Mouse (Mus musculus) CH12.LX (cell line): Measurements from ENCODE around the gene Lhpp. TPM values are rescaled to one million over a fixed set of nuclear protein-coding genes. Genes with fewer than 3 reads are reported as not detected.

Experiments
- DNase-seq: peaks from one replicate; pipeline ENCODE4 v3.0.0-alpha.2; 2013; ENCODE audit errors: extremely low read depth
- H3K27ac ChIP-seq: 2 replicates; pipeline ENCODE4 v1.5.1; 2012; ENCODE audit warnings: low read depth, mild to moderate bottlenecking, control low read depth, moderate library complexity; ENCODE audit not compliant: insufficient read depth
- H3K27me3 ChIP-seq: replicated peaks from 2 replicates; pipeline ENCODE3; 2012; ENCODE audit warnings: inconsistent platforms
- H3K36me3 ChIP-seq, 2 experiments: replicated peaks in 1 of 2; 2 replicates each; pipeline versions ENCODE3 to v1.6.1; 2012; ENCODE audit warnings: inconsistent platforms in 1 of 2, low read length in 1 of 2, mild to moderate bottlenecking in 1 of 2, mixed read lengths in 1 of 2, moderate library complexity in 1 of 2; ENCODE audit not compliant: control insufficient read depth in 1 of 2, insufficient read depth in 1 of 2
- H3K4me1 ChIP-seq, 2 experiments: 2 replicates each; pipeline ENCODE4 v1.6.1; 2012; ENCODE audit warnings: inconsistent platforms in 1 of 2, moderate library complexity in 1 of 2; ENCODE audit not compliant: insufficient read depth in 2 of 2, control insufficient read depth in 1 of 2
- H3K4me2 ChIP-seq: 2 replicates; pipeline ENCODE4 v1.6.1; 2012; ENCODE audit warnings: low read depth, mild to moderate bottlenecking, control low read depth; ENCODE audit not compliant: poor library complexity, insufficient read depth, severe bottlenecking
- H3K4me3 ChIP-seq, 3 experiments: fragments of 150-350 bp in 1 of 3; sonication (generic) in 1 of 3; replicated peaks in 1 of 3; 2 replicates each; pipeline versions ENCODE3 to v1.5.1; 2011 to 2012; ENCODE audit warnings: low read depth in 2 of 3, low read length in 2 of 3, mild to moderate bottlenecking in 2 of 3, moderate library complexity in 2 of 3, control low read depth in 1 of 3, improper control_type of control experiment in 1 of 3, inconsistent platforms in 1 of 3, mixed read lengths in 1 of 3; ENCODE audit not compliant: poor library complexity in 1 of 3
- H3K79me2 ChIP-seq: replicated peaks from 2 replicates; pipeline ENCODE4 v1.6.1; 2012; ENCODE audit warnings: mild to moderate bottlenecking, moderate library complexity; ENCODE audit not compliant: control insufficient read depth, poor library complexity, insufficient read depth, severe bottlenecking; ENCODE audit errors: extremely low read depth
- H3K9ac ChIP-seq: 2 replicates; pipeline ENCODE4 v1.6.1; 2012; ENCODE audit warnings: low read depth, mild to moderate bottlenecking, control low read depth, moderate library complexity; ENCODE audit not compliant: insufficient read depth
- H3K9me3 ChIP-seq: replicated peaks from 2 replicates; pipeline ENCODE3; 2012; ENCODE audit warnings: low read length, inconsistent platforms, mixed read lengths
- BHLHE40 ChIP-seq: IDR thresholded peaks from 2 replicates; pipeline ENCODE4 v1.6.1; 2011; ENCODE audit warnings: mild to moderate bottlenecking, low read depth, low read length, improper control_type of control experiment
- CTCF ChIP-seq, 2 experiments: IDR thresholded peaks in 1 of 2; conservative IDR thresholded peaks in 1 of 2; 2 replicates each; pipeline ENCODE4 v1.5.1; 2011 to 2012; ENCODE audit warnings: low read depth in 2 of 2, low read length in 2 of 2, improper control_type of control experiment in 1 of 2, inconsistent platforms in 1 of 2, mild to moderate bottlenecking in 1 of 2, moderate library complexity in 1 of 2
- ELF1 ChIP-seq: IDR thresholded peaks from 2 replicates; pipeline ENCODE4 v1.6.1; 2014; ENCODE audit warnings: low read depth, mild to moderate bottlenecking, inconsistent platforms, low read length, improper control_type of control experiment
- EP300 ChIP-seq: IDR thresholded peaks from 2 replicates; pipeline ENCODE4 v1.6.1; 2011; ENCODE audit warnings: low read length, improper control_type of control experiment
- ETS1 ChIP-seq: conservative IDR thresholded peaks from 2 replicates; pipeline ENCODE4 v1.6.1; 2012; ENCODE audit warnings: low read depth, mild to moderate bottlenecking, inconsistent platforms, low read length, improper control_type of control experiment, moderate library complexity
- GABPA ChIP-seq: IDR thresholded peaks from 2 replicates; pipeline ENCODE4 v1.6.1; 2012; ENCODE audit warnings: low read depth, low read length, improper control_type of control experiment, inconsistent platforms; ENCODE audit not compliant: insufficient replicate concordance
- IRF4 ChIP-seq: IDR thresholded peaks from 2 replicates; pipeline ENCODE4 v1.6.1; 2014; ENCODE audit warnings: low read depth, mild to moderate bottlenecking, inconsistent platforms, low read length, improper control_type of control experiment
- JUN ChIP-seq: IDR thresholded peaks from 2 replicates; pipeline ENCODE4 v1.6.1; 2011; ENCODE audit warnings: low read depth, mild to moderate bottlenecking, low read length, improper control_type of control experiment, moderate library complexity; ENCODE audit not compliant: insufficient read depth
- MAZ ChIP-seq: IDR thresholded peaks from 2 replicates; pipeline ENCODE4 v1.6.1; 2012; ENCODE audit warnings: low read depth, mild to moderate bottlenecking, inconsistent platforms, low read length, improper control_type of control experiment, moderate library complexity
- MEF2A ChIP-seq: IDR thresholded peaks from 2 replicates; pipeline ENCODE4 v1.6.1; 2014; ENCODE audit warnings: low read depth, mild to moderate bottlenecking, inconsistent platforms, low read length, improper control_type of control experiment, borderline replicate concordance
- POLR2A ChIP-seq: IDR thresholded peaks from 2 replicates; pipeline ENCODE4 v1.6.1; 2011; ENCODE audit warnings: low read depth, mild to moderate bottlenecking, improper control_type of control experiment, low read length
- RAD21 ChIP-seq: IDR thresholded peaks from 2 replicates; pipeline ENCODE4 v1.6.1; 2011; ENCODE audit warnings: low read depth, mild to moderate bottlenecking, low read length, improper control_type of control experiment, moderate library complexity
- TBP ChIP-seq: conservative IDR thresholded peaks from 2 replicates; pipeline ENCODE4 v1.6.1; 2011; ENCODE audit warnings: low read depth, low read length, improper control_type of control experiment
- TCF12 ChIP-seq: IDR thresholded peaks from 2 replicates; pipeline ENCODE4 v1.6.1; 2014; ENCODE audit warnings: low read depth, mild to moderate bottlenecking, inconsistent platforms, low read length, improper control_type of control experiment
- UBTF ChIP-seq: IDR thresholded peaks from 2 replicates; pipeline ENCODE4 v1.6.1; 2012; ENCODE audit warnings: low read depth, mild to moderate bottlenecking, inconsistent platforms, low read length, improper control_type of control experiment, moderate library complexity
- ZC3H11A ChIP-seq: IDR thresholded peaks from 2 replicates; pipeline ENCODE4 v1.6.1; 2012; ENCODE audit warnings: low read depth, mild to moderate bottlenecking, inconsistent platforms, low read length, improper control_type of control experiment
- ZMIZ1 ChIP-seq: IDR thresholded peaks from 2 replicates; pipeline ENCODE4 v1.6.1; 2012; ENCODE audit warnings: low read depth, mild to moderate bottlenecking, inconsistent platforms, low read length, improper control_type of control experiment
- dilution Hi-C: fragments of 300-500 bp; cut with MboI; formaldehyde crosslinking; loops from 2 replicates; pipeline ENCODE4 v1.14.3; 2020; ENCODE audit warnings: low sequenced_read_pairs; ENCODE audit not compliant: extremely low pct_unique_long_range_greater_than_20kb, extremely low pct_ligation_motif_present
- in situ Hi-C: fragments of 300-500 bp; cut with MboI; formaldehyde crosslinking; loops from 3 replicates; pipeline ENCODE4 v1.14.3; 2019; ENCODE audit warnings: low sequenced_read_pairs, low pct_ligation_motif_present, low pct_unique_long_range_greater_than_20kb, mixed read lengths
- polyA plus RNA-seq: library from polyadenylated mRNA; unstranded; fragments of >175 nt; gene quantifications from 2 replicates; pipeline ENCODE4 v1.2.1, GENCODE M21; 2012; ENCODE audit warnings: low read depth; ENCODE audit not compliant: insufficient read length
- total RNA-seq, 2 experiments: library from RNA; depleted of rRNA; stranded (reverse); fragments of 300-350 nt in 1 of 2; fragments of >200 nt in 1 of 2; gene quantifications; 2 replicates each; pipeline ENCODE4 v1.2.3; 2012 to 2014

The Lhpp gene
- total and polyA plus RNA-seq, 3 experiments: 7.8 to 15.4 (median 14.6) TPM

DNA sequence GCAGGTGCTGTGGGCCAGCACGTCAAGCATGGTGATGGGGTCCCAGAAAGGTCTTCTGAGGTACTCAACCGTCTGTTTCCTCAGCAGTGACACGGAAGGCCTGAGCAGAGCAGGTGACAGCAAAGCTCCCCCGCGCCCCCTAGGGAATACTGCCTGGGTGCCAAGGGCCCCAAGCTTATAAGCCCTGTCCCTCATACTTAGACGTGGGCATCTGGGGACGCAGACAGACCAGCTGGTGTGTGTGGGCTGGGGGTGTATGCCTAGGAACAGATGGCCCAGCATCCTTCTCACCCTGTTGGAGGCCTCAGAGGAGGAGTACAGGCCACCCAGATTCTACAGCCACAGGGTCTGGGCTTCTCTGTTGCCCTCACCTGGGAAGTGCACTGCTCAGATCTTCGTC is 110.1 kb downstream of the Lhpp start:
- Histone ChIP-seq H3K9ac (peak overlapping the region; percentile 58), H3K4me1 (peaks cover 46 to 82% of the 10 kb centered on the region in 2 experiments), H3K4me2 (peak overlapping the region; percentile 68), H3K4me3 (peak overlapping the region; percentile 21 to 49 (median 43)), H3K27me3 (no peaks in the 10 kb centered on the region), H3K27ac (peak overlapping the region; percentile 80), H3K79me2 (no peaks in the 10 kb centered on the region), H3K9me3 (no peaks in the 10 kb centered on the region), H3K36me3 (peaks cover 7 to 41% of the 10 kb centered on the region in 2 experiments)
- no peak for TF ChIP-seq ZC3H11A
- TF ChIP-seq MAZ: no peak
- TF ChIP-seq TBP: no peak
- no peak for TF ChIP-seq JUN
- TF ChIP-seq UBTF: no peak
- 0 out of 2 replicates have a peak, but pooled peaks have one; percentile 33 for TF ChIP-seq EP300
- peak; percentile 1; the same call in 1 of the 2 replicates for TF ChIP-seq RAD21
- TF ChIP-seq BHLHE40: peak; percentile 68; the same call in 1 of the 2 replicates
- peak; percentile 94 for TF ChIP-seq TCF12
- TF ChIP-seq ZMIZ1: no peak
- peak in 1 of 2 experiments; percentile 35; a peak in 1 of 4 replicates for TF ChIP-seq CTCF (conservative IDR thresholded peaks at IDR 0.05 in 1 of 2, IDR thresholded peaks at IDR 0.05 in 1 of 2; ENCODE audit: low read depth in 2 of 2, low read length in 2 of 2)
- TF ChIP-seq MEF2A: 0 out of 2 replicates have a peak, but pooled peaks have one; percentile 37
- peak; percentile 46; the same call in 1 of the 2 replicates for TF ChIP-seq IRF4
- no peak; the same call in 1 of the 2 replicates for TF ChIP-seq POLR2A
- TF ChIP-seq ELF1: no peak
- TF ChIP-seq ETS1: peak; percentile 81
- dilution Hi-C loops (no loop called here), in situ Hi-C loops (no loop called here)
- DNase-seq: peak; percentile 87

DNA sequence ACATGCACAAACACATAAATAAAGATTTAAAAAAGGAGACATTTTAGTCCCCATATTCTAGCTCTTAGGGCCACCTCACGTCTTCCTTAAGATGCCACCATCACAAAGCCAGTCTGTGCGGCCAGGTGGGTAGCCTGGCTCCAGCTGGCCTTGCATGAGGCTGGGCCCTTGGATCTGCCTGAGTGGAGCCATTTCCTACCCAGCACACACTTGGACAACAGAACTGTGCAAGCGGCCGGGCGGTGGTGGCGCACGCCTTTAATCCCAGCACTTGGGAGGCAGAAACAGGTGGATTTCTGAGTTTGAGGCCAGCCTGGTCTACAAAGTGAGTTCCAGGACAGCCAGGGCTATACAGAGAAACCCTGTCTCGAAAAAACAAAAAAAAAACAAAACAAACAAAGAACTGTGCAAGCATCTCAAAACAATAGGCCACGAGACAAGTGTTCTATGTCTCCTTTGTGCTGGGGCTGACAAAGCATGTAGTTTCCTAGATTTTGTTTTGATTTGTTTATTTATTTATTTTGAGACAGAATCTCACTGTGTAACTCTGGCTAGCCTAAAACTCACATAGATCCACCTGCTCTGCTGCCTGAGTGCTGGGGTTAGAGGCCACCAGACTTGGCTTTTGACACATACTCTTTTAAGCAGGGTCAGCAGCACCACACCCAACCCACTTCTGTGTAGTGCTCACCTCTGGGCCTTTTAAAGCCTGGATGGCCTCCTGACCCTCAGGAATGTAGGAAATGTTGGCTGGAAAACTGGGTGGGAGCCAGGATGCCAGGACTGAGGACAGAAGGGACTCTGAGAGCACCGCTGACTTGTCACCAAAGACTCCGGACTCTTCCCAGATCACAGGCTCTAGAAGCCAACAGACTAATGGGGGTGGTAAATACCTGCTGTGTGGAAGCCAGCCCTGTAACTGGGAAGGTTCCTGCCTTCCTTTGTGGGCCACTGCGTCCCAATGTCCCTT is 112.2 kb downstream of the Lhpp start:
- H3K9ac ChIP-seq: no peak overlapping the region
- no peak for TF ChIP-seq ZC3H11A
- TF ChIP-seq ELF1: no peak
- no peak for TF ChIP-seq UBTF
- no peak for TF ChIP-seq GABPA
- TF ChIP-seq, all 38 proteins: peak for 0
- in situ Hi-C loops (no loop called here), dilution Hi-C loops (no loop called here)
- Histone ChIP-seq H3K27me3 (no peaks in the 10 kb centered on the region), H3K4me3 (no peak overlapping the region), H3K36me3 (peaks cover 0 to 43% of the 10 kb centered on the region in 2 experiments), H3K27ac (no peak overlapping the region), H3K79me2 (no peaks in the 10 kb centered on the region), H3K9me3 (no peaks in the 10 kb centered on the region), H3K4me1 (peaks cover 42 to 82% of the 10 kb centered on the region in 2 experiments), H3K4me2 (no peak overlapping the region)
- no peak for DNase-seq
